Mouse (Mus musculus): Measurements from ENCODE around the gene Keap1.

DNA sequence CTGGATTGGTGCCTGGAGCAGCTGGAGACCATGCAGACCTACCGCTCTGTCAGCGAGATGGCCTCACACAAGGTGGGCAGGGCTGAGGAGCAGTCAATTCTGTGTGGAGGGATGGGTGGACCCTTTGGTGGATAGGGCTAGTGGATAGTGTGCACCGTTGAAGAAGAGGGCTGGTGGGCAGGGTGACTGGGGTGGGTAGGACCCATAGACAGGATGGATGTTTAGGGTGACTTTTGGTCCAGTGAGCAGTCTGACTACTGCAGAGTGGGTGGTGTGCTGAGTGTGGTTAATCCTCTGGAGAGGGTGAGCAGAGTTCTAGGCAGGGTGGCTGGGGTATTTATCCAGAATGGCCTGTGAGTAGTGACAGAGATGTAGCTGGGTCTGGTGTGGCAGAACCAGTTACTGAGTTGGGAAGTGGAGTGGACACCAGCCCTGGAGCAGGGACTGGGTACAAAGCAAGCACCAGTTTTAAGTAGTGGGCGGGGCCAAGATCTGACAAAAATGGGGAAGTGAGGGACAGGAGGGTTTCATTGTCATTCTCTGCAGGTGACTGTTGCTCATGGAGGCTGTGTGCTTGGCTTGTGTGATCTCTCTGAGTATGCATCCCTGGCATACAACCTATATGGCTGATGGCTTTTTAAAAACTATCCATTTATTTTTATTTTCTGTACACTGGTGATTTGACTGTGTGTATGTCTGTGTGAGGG is 44.2 kb downstream of the Keap1 start:
- TF ChIP-seq POLR2A (IDR thresholded peaks at IDR 0.05; ENCODE audit: low read depth, low read length) (no peak), CTCF (IDR thresholded peaks at IDR 0.05; ENCODE audit: extremely low read depth, insufficient read length, insufficient replicate concordance, low read depth, low read length) (no peak)
